Mouse (Mus musculus): ENCODE measurements around the gene Casp8ap2. TPM values are rescaled to one million over a fixed set of nuclear protein-coding genes. Genes with fewer than 3 reads are reported as not detected.

The Casp8ap2 gene
- polyA plus RNA-seq (2015; fragmentation: Nextera tagmentation; extraction: Ambion mirVana): 57.7 and 60.8 TPM in 2 replicates

DNA sequence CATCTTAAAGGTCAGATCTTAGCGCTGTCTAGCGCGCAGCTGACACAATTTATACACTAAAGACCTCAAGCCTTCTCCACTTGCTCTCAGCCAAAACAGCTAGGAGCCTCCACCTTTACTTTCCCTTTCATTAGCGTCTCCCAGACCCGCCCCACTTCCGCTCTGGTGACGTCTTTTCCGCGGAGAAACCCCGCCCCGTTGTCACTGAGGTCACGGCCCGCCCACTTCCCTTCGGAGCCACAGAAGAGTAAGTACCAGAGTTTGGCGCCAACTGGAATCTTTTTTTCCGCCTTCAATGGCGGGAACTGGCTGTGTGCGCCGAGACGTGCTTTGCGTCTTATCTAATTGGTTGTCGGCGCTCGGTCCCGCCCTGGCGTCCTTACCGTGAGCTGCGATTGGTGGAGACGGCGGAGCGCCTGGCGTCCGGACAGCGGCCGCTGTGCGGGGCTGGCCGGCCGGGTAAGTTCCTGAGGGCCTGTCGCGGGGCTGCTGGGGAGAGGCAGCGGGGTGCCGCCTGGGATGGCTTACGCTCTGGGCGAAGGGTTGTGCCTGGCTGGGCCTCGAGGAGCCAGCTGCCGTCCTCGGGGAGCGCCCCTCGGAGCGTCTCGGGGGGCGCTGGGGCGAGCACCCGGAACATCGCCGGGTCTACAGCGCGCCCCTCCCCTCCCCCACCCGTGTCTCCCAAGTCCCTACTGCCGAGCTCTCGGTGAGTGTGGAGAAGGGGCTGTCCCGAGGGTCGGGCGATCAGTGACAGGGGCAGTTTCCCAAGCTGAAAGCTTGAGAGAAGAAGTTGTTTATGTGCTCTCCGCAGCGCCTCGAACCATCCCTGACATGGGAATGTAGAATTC lies at the start of gene Casp8ap2:
Gene Casp8ap2, plus strand, starts transcription at position 418 of the 848 bp plus-strand sequence.
- peak within 1 kb of the TSS; percentile 89 for H3K4me3 ChIP-seq (replicated peaks)
- peak within 1 kb of the TSS; percentile 86 for H3K27ac ChIP-seq
- ATAC-seq: peak; percentile 100
- H3K9ac ChIP-seq (replicated peaks): peak within 1 kb of the TSS; percentile 81
- peak within 1 kb of the TSS; percentile 87 for H3K4me2 ChIP-seq (replicated peaks)
- WGBS: under 1% methylated on average over 67 of the region's 67 CpGs
- no peaks in the 10 kb centered on the region for H3K9me3 ChIP-seq
- no peaks in the 10 kb centered on the region for H3K27me3 ChIP-seq
- H3K4me1 ChIP-seq (replicated peaks): peaks cover 22% of the 10 kb centered on the region
- H3K36me3 ChIP-seq: no peaks in the 10 kb centered on the region

DNA sequence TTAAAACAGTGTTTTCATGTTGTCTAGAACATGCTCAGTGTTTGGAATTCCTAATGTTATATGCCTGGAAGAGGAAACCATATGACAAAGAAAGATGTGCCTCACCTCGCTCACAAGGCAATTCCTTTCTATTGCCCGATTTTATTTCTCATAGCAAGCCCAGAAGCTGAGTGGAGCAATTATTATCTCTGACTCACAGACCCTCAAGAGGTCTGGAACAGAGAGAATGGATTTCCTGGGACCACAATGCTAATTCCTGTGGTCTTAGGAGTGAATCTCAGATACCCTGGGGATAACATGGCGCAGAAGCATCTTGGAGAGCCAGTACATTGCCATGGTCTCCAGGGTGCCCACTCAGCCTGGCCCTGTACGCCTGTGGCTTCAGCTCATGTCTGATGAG lies 46.2 kb upstream of the Casp8ap2 start:
- Histone ChIP-seq H3K4me3 (replicated peaks) (no peak overlapping the region), H3K27me3 (no peaks in the 10 kb centered on the region), H3K36me3 (peaks cover 14% of the 10 kb centered on the region), H3K4me2 (replicated peaks) (no peak overlapping the region), H3K4me1 (replicated peaks) (peaks cover 27% of the 10 kb centered on the region), H3K9me3 (no peaks in the 10 kb centered on the region), H3K9ac (replicated peaks) (no peak overlapping the region), H3K27ac (peak overlapping the region; percentile 51; the same call in 1 of the 2 replicates)
- WGBS: 61% methylated on average over 4 of the region's 4 CpGs
- ATAC-seq: no peak

DNA sequence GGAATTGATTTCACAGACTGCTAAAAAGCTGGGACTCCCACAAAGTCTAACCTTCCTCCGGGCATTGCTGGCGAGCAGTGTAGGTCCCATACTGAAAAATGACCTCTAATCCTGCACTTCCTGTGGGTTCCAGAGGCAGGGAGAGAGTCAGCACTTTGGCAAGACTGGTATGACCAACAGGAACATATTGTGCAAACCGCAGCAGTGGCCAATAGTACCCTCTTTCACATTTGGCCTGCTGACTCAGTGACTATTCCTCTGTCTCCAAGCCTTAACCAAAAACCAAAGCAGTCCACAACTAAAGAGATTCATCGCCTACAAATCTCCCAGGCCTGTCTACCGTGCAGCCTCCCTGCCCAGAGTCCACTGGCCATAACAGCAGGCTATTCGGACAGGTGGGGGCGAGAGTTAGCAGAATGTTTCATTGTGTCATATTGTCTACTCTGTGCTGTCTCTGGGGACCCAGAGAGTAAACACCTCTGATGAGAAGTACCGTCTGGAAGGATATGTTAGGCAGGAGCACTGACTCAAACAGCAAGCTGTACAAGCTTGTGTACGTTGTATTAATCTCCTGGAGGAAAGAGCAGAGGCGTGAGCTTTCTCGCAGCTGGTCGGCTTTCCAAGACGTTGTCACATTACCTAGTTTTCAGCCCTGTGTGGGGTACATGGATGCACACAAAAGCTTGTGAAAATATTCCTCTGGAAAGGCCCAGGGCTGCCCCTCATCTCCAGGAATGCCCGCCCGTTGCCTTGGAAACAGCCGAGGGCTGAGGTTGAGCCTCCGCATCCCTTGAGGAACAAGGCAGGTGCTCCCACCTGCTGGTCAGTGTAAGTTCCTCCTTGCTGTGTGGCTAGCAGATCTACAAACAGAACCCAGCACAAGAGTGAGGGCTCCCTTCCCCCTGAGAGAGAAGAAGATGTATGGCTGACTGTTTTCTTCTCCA lies 45.0 kb upstream of the Casp8ap2 start:
- Histone ChIP-seq H3K9ac (replicated peaks) (peak overlapping the region; percentile 37), H3K4me3 (replicated peaks) (no peak overlapping the region), H3K36me3 (peaks cover 6% of the 10 kb centered on the region), H3K27ac (peak overlapping the region; percentile 75), H3K27me3 (no peaks in the 10 kb centered on the region), H3K4me2 (replicated peaks) (peak overlapping the region; percentile 33), H3K4me1 (replicated peaks) (peaks cover 27% of the 10 kb centered on the region), H3K9me3 (no peaks in the 10 kb centered on the region)
- peak; percentile 83 for ATAC-seq
- WGBS: 29% methylated on average over 17 of the region's 17 CpGs

DNA sequence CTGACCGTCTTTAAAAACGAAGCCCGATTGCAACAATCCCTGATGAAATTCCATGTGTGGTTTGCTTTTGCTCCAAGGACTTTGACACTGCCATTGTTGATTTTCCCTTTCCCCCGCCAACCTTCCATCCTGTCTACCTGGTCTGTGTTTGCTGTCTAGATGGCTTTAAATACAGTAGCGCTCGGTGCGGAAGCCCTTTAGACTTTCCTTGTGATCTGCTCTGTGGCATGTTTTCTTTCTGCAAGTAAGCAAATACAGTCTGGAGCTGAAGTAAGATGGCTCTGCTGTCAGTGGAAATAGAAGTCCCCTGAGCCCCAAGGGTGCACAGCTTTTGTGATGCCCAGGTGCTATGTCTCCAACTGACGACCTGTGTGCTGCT lies 44.3 kb upstream of the Casp8ap2 start:
- Histone ChIP-seq H3K9ac (replicated peaks) (peak overlapping the region; percentile 37; the same call in 1 of the 2 replicates), H3K36me3 (peaks cover 6% of the 10 kb centered on the region), H3K4me3 (replicated peaks) (no peak overlapping the region), H3K9me3 (no peaks in the 10 kb centered on the region), H3K4me2 (replicated peaks) (no peak overlapping the region), H3K27ac (peak overlapping the region; percentile 75), H3K4me1 (replicated peaks) (peaks cover 27% of the 10 kb centered on the region), H3K27me3 (no peaks in the 10 kb centered on the region)
- WGBS: 64% methylated on average over 8 of the region's 8 CpGs
- no peak for ATAC-seq

DNA sequence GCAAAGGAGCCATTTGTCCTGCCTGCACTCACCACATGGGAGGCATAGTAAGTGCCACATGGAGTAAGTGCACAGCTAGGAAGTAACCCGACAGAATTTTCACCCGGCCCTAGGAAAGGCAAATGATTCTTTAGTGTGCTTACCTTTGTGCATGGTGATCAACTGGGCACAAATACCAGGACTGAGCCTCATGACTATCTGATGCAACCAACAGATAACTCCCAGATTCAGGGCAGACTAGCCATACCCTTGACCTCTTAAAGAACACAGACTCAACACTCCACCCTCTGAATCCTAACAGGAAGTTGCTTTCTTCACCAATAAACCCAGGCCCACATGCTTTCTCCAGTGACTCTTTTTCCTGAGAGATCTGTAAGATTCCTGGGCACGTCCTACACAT lies 43.8 kb upstream of the Casp8ap2 start:
- no peaks in the 10 kb centered on the region for H3K27me3 ChIP-seq
- no peak overlapping the region for H3K9ac ChIP-seq (replicated peaks)
- no peaks in the 10 kb centered on the region for H3K9me3 ChIP-seq
- no peak overlapping the region for H3K4me3 ChIP-seq (replicated peaks)
- no peak overlapping the region for H3K4me2 ChIP-seq (replicated peaks)
- no peak for ATAC-seq
- H3K27ac ChIP-seq: peak overlapping the region; percentile 75; the same call in 1 of the 2 replicates
- H3K36me3 ChIP-seq: peaks cover 6% of the 10 kb centered on the region
- 71% methylated on average over 3 of the region's 3 CpGs for WGBS
- H3K4me1 ChIP-seq (replicated peaks): peaks cover 27% of the 10 kb centered on the region

DNA sequence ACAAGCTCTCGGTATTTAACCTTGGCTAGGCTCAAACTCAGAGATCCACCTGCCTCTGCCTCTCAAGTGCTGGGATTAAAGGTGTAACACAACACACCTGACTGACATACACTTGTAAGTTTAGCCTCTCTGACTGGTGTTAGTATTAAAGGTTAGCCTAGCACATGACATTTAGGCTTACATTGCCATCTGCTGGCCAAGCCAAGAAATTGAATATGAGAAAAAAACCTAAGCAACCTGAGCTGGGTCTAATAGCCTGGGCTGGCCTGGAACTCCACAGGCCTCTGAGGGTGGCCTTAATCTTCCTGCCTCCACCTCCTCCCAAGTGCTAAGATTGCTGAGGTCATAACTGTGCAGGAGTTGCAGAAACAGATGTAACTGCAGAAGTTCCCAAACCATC lies 43.1 kb upstream of the Casp8ap2 start:
- Histone ChIP-seq H3K4me1 (replicated peaks) (peaks cover 27% of the 10 kb centered on the region), H3K9me3 (no peaks in the 10 kb centered on the region), H3K4me3 (replicated peaks) (no peak overlapping the region), H3K9ac (replicated peaks) (no peak overlapping the region), H3K27ac (no peak overlapping the region), H3K4me2 (replicated peaks) (no peak overlapping the region), H3K27me3 (no peaks in the 10 kb centered on the region), H3K36me3 (peaks cover 11% of the 10 kb centered on the region)
- WGBS: 68% methylated on average over 1 of the region's 1 CpGs
- peak; percentile 59 for ATAC-seq

DNA sequence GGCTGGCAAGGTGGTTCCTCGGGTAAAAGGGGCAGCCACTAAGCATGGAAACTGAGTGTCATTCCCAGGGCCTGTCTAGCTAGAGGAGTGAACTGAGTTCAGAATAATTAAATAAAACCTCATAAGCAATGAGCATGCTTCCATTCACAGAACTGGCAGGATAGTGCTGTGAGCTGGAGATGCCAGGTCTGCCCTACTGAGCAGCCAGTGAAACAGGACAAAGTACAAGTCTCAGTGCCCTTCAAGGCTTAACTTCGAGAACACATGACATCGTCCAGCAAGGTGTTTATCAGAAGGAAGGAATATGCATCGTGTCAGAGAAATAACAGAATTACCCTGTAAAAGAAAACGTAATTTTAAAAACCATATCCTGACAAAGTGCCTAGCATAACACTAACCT lies 41.7 kb upstream of the Casp8ap2 start:
- Histone ChIP-seq H3K36me3 (peaks cover 16% of the 10 kb centered on the region), H3K9me3 (no peaks in the 10 kb centered on the region), H3K27ac (no peak overlapping the region), H3K4me2 (replicated peaks) (no peak overlapping the region), H3K4me1 (replicated peaks) (peaks cover 27% of the 10 kb centered on the region), H3K27me3 (no peaks in the 10 kb centered on the region), H3K4me3 (replicated peaks) (no peak overlapping the region), H3K9ac (replicated peaks) (no peak overlapping the region)
- no peak for ATAC-seq
- 91% methylated on average over 5 of the region's 5 CpGs for WGBS

DNA sequence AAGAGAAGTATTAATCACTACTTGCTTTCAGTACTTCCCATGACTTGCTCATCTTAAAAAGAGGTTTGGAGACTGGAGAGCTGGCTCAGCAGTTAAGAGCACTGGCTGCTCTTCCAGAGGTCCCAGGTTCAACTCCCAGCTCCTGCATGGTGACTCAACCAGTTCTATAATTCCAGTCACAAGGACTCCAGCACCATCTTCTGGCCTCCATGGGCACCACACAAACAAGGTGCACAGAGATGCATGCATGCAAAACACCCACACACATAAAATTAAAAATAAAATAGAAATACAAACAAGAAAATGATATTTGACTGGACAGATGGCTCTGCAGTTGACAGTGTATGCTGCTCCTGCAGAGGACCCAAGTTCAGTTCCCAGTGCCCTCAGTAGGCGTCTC lies 40.6 kb upstream of the Casp8ap2 start:
- no peaks in the 10 kb centered on the region for H3K9me3 ChIP-seq
- H3K9ac ChIP-seq (replicated peaks): no peak overlapping the region
- H3K4me2 ChIP-seq (replicated peaks): no peak overlapping the region
- H3K27me3 ChIP-seq: no peaks in the 10 kb centered on the region
- peaks cover 17% of the 10 kb centered on the region for H3K36me3 ChIP-seq
- 100% methylated on average over 1 of the region's 1 CpGs for WGBS
- H3K4me3 ChIP-seq (replicated peaks): no peak overlapping the region
- H3K4me1 ChIP-seq (replicated peaks): peaks cover 17% of the 10 kb centered on the region
- ATAC-seq: no peak
- no peak overlapping the region for H3K27ac ChIP-seq

DNA sequence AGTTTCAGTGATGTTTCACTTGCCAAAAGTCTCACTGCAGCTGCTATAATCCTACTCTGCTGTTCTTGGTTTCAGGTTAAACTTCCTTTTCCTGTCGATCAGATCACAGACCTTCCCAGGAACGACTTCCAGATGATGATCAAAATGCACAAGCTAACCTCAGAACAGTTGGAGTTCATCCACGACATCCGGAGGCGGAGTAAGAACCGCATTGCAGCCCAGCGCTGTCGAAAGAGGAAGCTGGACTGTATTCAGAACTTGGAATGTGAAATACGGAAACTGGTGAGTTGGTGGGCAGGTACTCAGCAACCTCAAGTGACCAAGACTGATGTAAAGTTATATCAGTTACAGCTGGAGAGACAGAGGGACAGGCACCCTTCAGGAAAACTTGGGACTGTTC lies 40.1 kb upstream of the Casp8ap2 start:
- H3K27me3 ChIP-seq: no peaks in the 10 kb centered on the region
- H3K4me3 ChIP-seq (replicated peaks): no peak overlapping the region
- peaks cover 23% of the 10 kb centered on the region for H3K36me3 ChIP-seq
- no peak for ATAC-seq
- no peak overlapping the region for H3K9ac ChIP-seq (replicated peaks)
- H3K4me1 ChIP-seq (replicated peaks): peaks cover 12% of the 10 kb centered on the region
- H3K9me3 ChIP-seq: no peaks in the 10 kb centered on the region
- H3K27ac ChIP-seq: no peak overlapping the region
- no peak overlapping the region for H3K4me2 ChIP-seq (replicated peaks)
- WGBS: 86% methylated on average over 9 of the region's 9 CpGs

DNA sequence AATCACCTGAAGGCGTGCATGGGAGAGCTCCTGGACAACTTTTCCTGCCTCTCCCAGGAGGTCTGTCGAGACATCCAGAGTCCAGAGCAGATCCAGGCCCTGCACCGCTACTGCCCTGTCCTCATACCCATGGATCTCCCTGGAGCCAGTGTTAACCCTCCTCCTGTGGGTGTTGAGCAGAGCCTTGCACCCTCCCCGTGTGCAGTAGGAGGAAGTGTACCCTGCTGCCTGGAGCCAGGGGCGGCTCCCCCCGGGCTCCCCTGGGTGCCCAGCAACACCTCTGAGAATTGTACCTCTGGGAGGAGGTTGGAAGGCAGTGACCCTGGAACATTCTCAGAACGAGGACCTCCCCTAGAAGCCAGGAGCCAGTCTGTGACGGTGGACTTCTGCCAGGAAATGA lies 35.4 kb upstream of the Casp8ap2 start:
- peaks cover 9% of the 10 kb centered on the region for H3K4me1 ChIP-seq (replicated peaks)
- no peak overlapping the region for H3K9ac ChIP-seq (replicated peaks)
- H3K36me3 ChIP-seq: peaks cover 28% of the 10 kb centered on the region
- H3K27ac ChIP-seq: no peak overlapping the region
- H3K4me3 ChIP-seq (replicated peaks): no peak overlapping the region
- no peaks in the 10 kb centered on the region for H3K27me3 ChIP-seq
- no peak for ATAC-seq
- H3K9me3 ChIP-seq: no peaks in the 10 kb centered on the region
- 90% methylated on average over 8 of the region's 8 CpGs for WGBS
- no peak overlapping the region for H3K4me2 ChIP-seq (replicated peaks)

DNA sequence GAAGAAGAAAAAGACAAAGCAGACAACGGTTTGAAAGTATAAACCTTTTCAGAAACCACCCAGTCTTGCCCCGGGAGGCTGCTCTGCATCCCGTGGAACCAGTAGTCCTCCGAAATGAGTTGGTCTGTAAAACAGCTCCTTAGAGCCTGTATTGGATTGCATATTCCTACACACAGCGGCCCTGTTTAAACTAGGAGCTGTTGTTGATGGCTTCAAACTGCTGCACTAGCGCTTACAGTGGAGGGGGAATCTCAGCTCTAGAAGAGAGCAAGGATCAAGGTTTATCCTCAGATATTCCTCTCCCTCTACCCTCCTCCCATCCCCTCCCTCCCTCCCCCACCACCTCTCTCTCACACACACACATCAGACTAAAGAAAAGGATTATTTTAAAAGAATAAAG lies 31.1 kb upstream of the Casp8ap2 start:
- peaks cover 12% of the 10 kb centered on the region for H3K36me3 ChIP-seq
- no peak overlapping the region for H3K4me3 ChIP-seq (replicated peaks)
- 64% methylated on average over 6 of the region's 6 CpGs for WGBS
- H3K4me2 ChIP-seq (replicated peaks): no peak overlapping the region
- peaks cover 9% of the 10 kb centered on the region for H3K4me1 ChIP-seq (replicated peaks)
- H3K9me3 ChIP-seq: no peaks in the 10 kb centered on the region
- no peak for ATAC-seq
- H3K27ac ChIP-seq: no peak overlapping the region
- no peaks in the 10 kb centered on the region for H3K27me3 ChIP-seq
- no peak overlapping the region for H3K9ac ChIP-seq (replicated peaks)

DNA sequence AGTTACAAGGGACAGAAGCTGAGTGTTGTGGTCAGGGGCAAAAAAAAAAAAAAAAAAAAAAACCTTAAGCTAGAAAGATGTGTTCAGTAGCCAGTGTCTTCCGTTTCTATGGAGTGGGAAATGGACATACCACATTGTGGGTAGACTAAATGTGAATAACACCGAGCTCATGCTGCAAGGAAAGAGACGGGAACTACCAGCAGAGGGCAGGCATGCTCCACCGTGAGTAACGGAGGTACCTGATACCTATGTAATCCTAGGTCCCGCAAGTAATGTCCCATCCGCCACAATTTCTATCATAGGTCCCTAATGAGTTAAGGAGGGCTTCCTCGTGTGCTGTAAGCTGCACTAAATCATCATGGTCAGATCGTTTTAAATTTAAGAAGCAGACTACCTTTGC lies 28.7 kb upstream of the Casp8ap2 start:
- 16% methylated on average over 9 of the region's 9 CpGs for WGBS
- Histone ChIP-seq H3K36me3 (no peaks in the 10 kb centered on the region), H3K9ac (replicated peaks) (no peak overlapping the region), H3K27ac (no peak overlapping the region), H3K4me2 (replicated peaks) (no peak overlapping the region), H3K4me1 (replicated peaks) (peaks cover 5% of the 10 kb centered on the region), H3K9me3 (no peaks in the 10 kb centered on the region), H3K4me3 (replicated peaks) (no peak overlapping the region), H3K27me3 (no peaks in the 10 kb centered on the region)
- no peak for ATAC-seq

Data from midbrain, embryonic 13.5 days (tissue).